Mouse (Mus musculus): Measurements from ENCODE around the gene Zfhx3. TPM values are rescaled to one million over a fixed set of nuclear protein-coding genes. Genes with fewer than 3 reads are reported as not detected.

Zfhx3 gene
- polyA plus RNA-seq, 1 experiment: 17.1 TPM

GRCm38 (mm10) chr8:108577571-108577970, 635.1 kb downstream of the Zfhx3 start:
- TF ChIP-seq POLR2A (IDR thresholded peaks at IDR 0.05; ENCODE audit: borderline replicate concordance, low read depth, low read length) (no peak), CTCF (IDR thresholded peaks at IDR 0.05; ENCODE audit: low read depth, low read length) (no peak)
- H3K4me3 ChIP-seq (ENCODE audit: insufficient read depth, low read length): no peak overlapping the region

GRCm38 (mm10) chr8:108578388-108578787, 635.9 kb downstream of the Zfhx3 start:
- TF ChIP-seq POLR2A (IDR thresholded peaks at IDR 0.05; ENCODE audit: borderline replicate concordance, low read depth, low read length): no peak
- TF ChIP-seq CTCF (IDR thresholded peaks at IDR 0.05; ENCODE audit: low read depth, low read length): no peak
- H3K4me3 ChIP-seq (ENCODE audit: insufficient read depth, low read length): no peak overlapping the region
- H3K27ac ChIP-seq (ENCODE audit: insufficient read depth, low read depth, low read length): no peak overlapping the region
- peaks cover 6% of the 10 kb centered on the region; the same call in 1 of the 2 replicates for H3K4me1 ChIP-seq (ENCODE audit: control insufficient read depth, insufficient read depth, low read length)

More at GRCm38 (mm10) chr8:108577571-108577970, 635.1 kb downstream of the Zfhx3 start:
- Histone ChIP-seq H3K27ac (ENCODE audit: insufficient read depth, low read depth, low read length) (no peak overlapping the region), H3K4me1 (ENCODE audit: control insufficient read depth, insufficient read depth, low read length) (peaks cover 6% of the 10 kb centered on the region; the same call in 1 of the 2 replicates)

- no peak overlapping the region for H3K4me3 ChIP-seq (ENCODE audit: insufficient read depth, low read length)
- H3K4me1 ChIP-seq (ENCODE audit: control insufficient read depth, insufficient read depth, low read length): peaks cover 6% of the 10 kb centered on the region; the same call in 1 of the 2 replicates
- no peak overlapping the region for H3K27ac ChIP-seq (ENCODE audit: insufficient read depth, low read depth, low read length)
- no peak for TF ChIP-seq POLR2A (IDR thresholded peaks at IDR 0.05; ENCODE audit: borderline replicate concordance, low read depth, low read length)
- no peak for TF ChIP-seq CTCF (IDR thresholded peaks at IDR 0.05; ENCODE audit: low read depth, low read length)
Measured at GRCm38 (mm10) chr8:108579808-108580207, 637.4 kb downstream of the Zfhx3 start.

- no peak overlapping the region for H3K4me3 ChIP-seq (ENCODE audit: insufficient read depth, low read length)
- peaks cover 6% of the 10 kb centered on the region; the same call in 1 of the 2 replicates for H3K4me1 ChIP-seq (ENCODE audit: control insufficient read depth, insufficient read depth, low read length)
- no peak for TF ChIP-seq POLR2A (IDR thresholded peaks at IDR 0.05; ENCODE audit: borderline replicate concordance, low read depth, low read length)
- TF ChIP-seq CTCF (IDR thresholded peaks at IDR 0.05; ENCODE audit: low read depth, low read length): no peak
- no peak overlapping the region for H3K27ac ChIP-seq (ENCODE audit: insufficient read depth, low read depth, low read length)
Measured at GRCm38 (mm10) chr8:108580364-108580763, 637.9 kb downstream of the Zfhx3 start.

- H3K27ac ChIP-seq (ENCODE audit: insufficient read depth, low read depth, low read length): no peak overlapping the region
- no peak for TF ChIP-seq POLR2A (IDR thresholded peaks at IDR 0.05; ENCODE audit: borderline replicate concordance, low read depth, low read length)
- TF ChIP-seq CTCF (IDR thresholded peaks at IDR 0.05; ENCODE audit: low read depth, low read length): no peak
- peaks cover 5% of the 10 kb centered on the region; the same call in 1 of the 2 replicates for H3K4me1 ChIP-seq (ENCODE audit: control insufficient read depth, insufficient read depth, low read length)
- no peak overlapping the region for H3K4me3 ChIP-seq (ENCODE audit: insufficient read depth, low read length)
Measured at GRCm38 (mm10) chr8:108581557-108581956, 639.1 kb downstream of the Zfhx3 start.

GRCm38 (mm10) chr8:108582251-108582650, 639.8 kb downstream of the Zfhx3 start:
- Histone ChIP-seq H3K27ac (ENCODE audit: insufficient read depth, low read depth, low read length) (no peak overlapping the region), H3K4me3 (ENCODE audit: insufficient read depth, low read length) (no peak overlapping the region), H3K4me1 (ENCODE audit: control insufficient read depth, insufficient read depth, low read length) (no peaks in the 10 kb centered on the region)
- TF ChIP-seq CTCF (IDR thresholded peaks at IDR 0.05; ENCODE audit: low read depth, low read length): no peak
- TF ChIP-seq POLR2A (IDR thresholded peaks at IDR 0.05; ENCODE audit: borderline replicate concordance, low read depth, low read length): no peak

- no peak for TF ChIP-seq CTCF (IDR thresholded peaks at IDR 0.05; ENCODE audit: low read depth, low read length)
- no peak for TF ChIP-seq POLR2A (IDR thresholded peaks at IDR 0.05; ENCODE audit: borderline replicate concordance, low read depth, low read length)
- Histone ChIP-seq H3K27ac (ENCODE audit: insufficient read depth, low read depth, low read length) (no peak overlapping the region), H3K4me1 (ENCODE audit: control insufficient read depth, insufficient read depth, low read length) (no peaks in the 10 kb centered on the region), H3K4me3 (ENCODE audit: insufficient read depth, low read length) (no peak overlapping the region)
Measured at GRCm38 (mm10) chr8:108583261-108583660, 640.8 kb downstream of the Zfhx3 start.

GRCm38 (mm10) chr8:108583867-108584661, 641.6 kb downstream of the Zfhx3 start:
- no peak overlapping the region for H3K27ac ChIP-seq (ENCODE audit: insufficient read depth, low read depth, low read length)
- TF ChIP-seq CTCF (IDR thresholded peaks at IDR 0.05; ENCODE audit: low read depth, low read length) (no peak), POLR2A (IDR thresholded peaks at IDR 0.05; ENCODE audit: borderline replicate concordance, low read depth, low read length) (no peak)
- no peaks in the 10 kb centered on the region for H3K4me1 ChIP-seq (ENCODE audit: control insufficient read depth, insufficient read depth, low read length)
- H3K4me3 ChIP-seq (ENCODE audit: insufficient read depth, low read length): no peak overlapping the region

GRCm38 (mm10) chr8:108584662-108584978, 642.2 kb downstream of the Zfhx3 start:
- no peak overlapping the region for H3K4me3 ChIP-seq (ENCODE audit: insufficient read depth, low read length)
- H3K27ac ChIP-seq (ENCODE audit: insufficient read depth, low read depth, low read length): no peak overlapping the region
- no peaks in the 10 kb centered on the region for H3K4me1 ChIP-seq (ENCODE audit: control insufficient read depth, insufficient read depth, low read length)
- TF ChIP-seq CTCF (IDR thresholded peaks at IDR 0.05; ENCODE audit: low read depth, low read length): no peak
- TF ChIP-seq POLR2A (IDR thresholded peaks at IDR 0.05; ENCODE audit: borderline replicate concordance, low read depth, low read length): no peak

- TF ChIP-seq CTCF (IDR thresholded peaks at IDR 0.05; ENCODE audit: low read depth, low read length) (no peak), POLR2A (IDR thresholded peaks at IDR 0.05; ENCODE audit: borderline replicate concordance, low read depth, low read length) (no peak)
Measured at GRCm38 (mm10) chr8:108591037-108591436, 648.6 kb downstream of the Zfhx3 start.

More at GRCm38 (mm10) chr8:108591037-108591436, 648.6 kb downstream of the Zfhx3 start:
- Histone ChIP-seq H3K4me3 (ENCODE audit: insufficient read depth, low read length) (no peak overlapping the region), H3K4me1 (ENCODE audit: control insufficient read depth, insufficient read depth, low read length) (peaks cover 7% of the 10 kb centered on the region), H3K27ac (ENCODE audit: insufficient read depth, low read depth, low read length) (no peak overlapping the region)
